Mouse (Mus musculus): ENCODE results near the gene Lck.

GRCm38 (mm10) chr4:129511413-129512096, 61.9 kb downstream of the Lck start:
- TF ChIP-seq CTCF (conservative IDR thresholded peaks at IDR 0.05; ENCODE audit: insufficient read depth, insufficient read length, low read depth, low read length) (no peak), POLR2A (IDR thresholded peaks at IDR 0.05; ENCODE audit: low read depth, low read length) (no peak)
